ENCODE assay signal across 23 mouse cellular contexts in genomic region chr14:29438666-29439065, GRCm38 (mm10).
DNase-seq lines count a peak whose midpoint lies in the region; ATAC-seq and TF ChIP-seq lines count a peak whose summit lies in the region.
"Had no signal": no experiment of that assay in that cellular context is flagged by ENCODE, and none has a peak within 500 bp of the region (broad histone marks: within the 10 kb centered on the region; RNA-seq: fewer than 3 reads in every experiment).

No protein-coding gene starts in this region.

- H3K27me3 ChIP-seq in heart, embryonic 12.5 days (replicated peaks), result 0 out of 2 replicates have a peak, but pooled peaks cover 3% of the 10 kb centered on the region
- H3K27me3 ChIP-seq in lung, postnatal 0 days (replicated peaks; ENCODE audit: insufficient read depth, low read length), result no peaks in the 10 kb centered on the region
- no peaks in the 10 kb centered on the region; the same call in 1 of the 2 replicates for H3K27me3 ChIP-seq in embryonic facial prominence, embryonic 10.5 days (replicated peaks; ENCODE audit: low read depth, poor library complexity, severe bottlenecking)
- H3K27me3 ChIP-seq: liver, embryonic 12.5 days had no signal

- TF ChIP-seq EP300 in lung, postnatal 0 days (IDR thresholded peaks at IDR 0.05), result no peak

- H3K4me1 ChIP-seq in heart, embryonic 12.5 days (replicated peaks), result peaks cover 10% of the 10 kb centered on the region
- H3K4me1 ChIP-seq in lung, postnatal 0 days (ENCODE audit: insufficient read depth, low read depth, low read length), result no peaks in the 10 kb centered on the region
- peaks cover 25% of the 10 kb centered on the region for H3K4me1 ChIP-seq in embryonic facial prominence, embryonic 10.5 days
- H3K4me1 ChIP-seq: liver, embryonic 12.5 days had no signal

- WGBS in heart, embryonic 12.5 days, result 43% methylated on average over 7 of the region's 7 CpGs
- 34% methylated on average over 7 of the region's 7 CpGs for WGBS in lung, postnatal 0 days
- 65% methylated on average over 7 of the region's 7 CpGs for WGBS in embryonic facial prominence, embryonic 10.5 days

- no peak overlapping the region for H3K4me3 ChIP-seq in heart, embryonic 12.5 days
- H3K4me3 ChIP-seq in lung, postnatal 0 days (ENCODE audit: low read depth, low read length), result no peak overlapping the region
- no peak overlapping the region for H3K4me3 ChIP-seq in embryonic facial prominence, embryonic 10.5 days
- H3K4me3 ChIP-seq: forebrain, embryonic 10.5 days; limb, embryonic 13.5 days; liver, embryonic 12.5 days; midbrain, embryonic 12.5 days had no signal

- H3K36me3 ChIP-seq in heart, embryonic 12.5 days, result no peaks in the 10 kb centered on the region
- H3K36me3 ChIP-seq in lung, postnatal 0 days (ENCODE audit: insufficient read depth, low read length), result no peaks in the 10 kb centered on the region
- H3K36me3 ChIP-seq in embryonic facial prominence, embryonic 10.5 days (replicated peaks), result no peaks in the 10 kb centered on the region
- H3K36me3 ChIP-seq: forebrain, embryonic 10.5 days; limb, embryonic 13.5 days; liver, embryonic 12.5 days; midbrain, embryonic 12.5 days had no signal

- ATAC-seq in heart, embryonic 12.5 days (ENCODE audit: insufficient number of reproducible peaks, low FRiP score), result peak; percentile 42; the same call in 1 of the 2 replicates
- ATAC-seq in lung, postnatal 0 days, result no peak
- ATAC-seq: forebrain, embryonic 16.5 days; intestine, embryonic 16.5 days; liver, embryonic 12.5 days; Patski had no signal

- DNase-seq in heart, postnatal 10 days, result no peak
- DNase-seq in kidney, postnatal 14 days, result peak; percentile 47
- DNase-seq in kidney, adult 18-20 months, result no peak
- DNase-seq in lung, postnatal 0 days (ENCODE audit: low spot score), result peak; percentile 8
- no peak for DNase-seq in lung, postnatal 25 days (ENCODE audit: low spot score)
- no peak for DNase-seq in embryonic facial prominence, embryonic 10.5 days (ENCODE audit: low spot score)
- DNase-seq: adrenal gland, postnatal 36 days; cerebellum, adult 9-10 months; gastrocnemius, postnatal 10 days; layer of hippocampus, postnatal 36 days; lung, adult 18-20 months; thymus, adult 2 months; thymus, postnatal 4 days had no signal

- no peak for TF ChIP-seq CTCF in lung, postnatal 0 days (IDR thresholded peaks at IDR 0.05)

- intact Hi-C loops in heart, postnatal 10 days (cut with DNase I), result loop anchor here (5.0 kb wide), 1 partner anchor 1631 kb away; no protein-coding TSS in a partner anchor

- no peaks in the 10 kb centered on the region for H3K9me3 ChIP-seq in heart, embryonic 12.5 days (replicated peaks)
- H3K9me3 ChIP-seq in lung, postnatal 0 days (ENCODE audit: low read length), result no peaks in the 10 kb centered on the region
- H3K9me3 ChIP-seq in embryonic facial prominence, embryonic 10.5 days, result no peaks in the 10 kb centered on the region
- H3K9me3 ChIP-seq: forebrain, embryonic 10.5 days; limb, embryonic 13.5 days; liver, embryonic 12.5 days; midbrain, embryonic 12.5 days had no signal

- H3K27ac ChIP-seq in heart, embryonic 12.5 days (ENCODE audit: poor library complexity, severe bottlenecking), result no peak overlapping the region
- no peak overlapping the region for H3K27ac ChIP-seq in lung, postnatal 0 days (ENCODE audit: low read length)
- H3K27ac ChIP-seq in embryonic facial prominence, embryonic 10.5 days (replicated peaks), result 0 out of 2 replicates have a peak overlapping the region, but pooled peaks have one; percentile 59
- H3K27ac ChIP-seq: hindbrain, postnatal 0 days; limb, embryonic 13.5 days; liver, embryonic 12.5 days; midbrain, embryonic 12.5 days; stomach, postnatal 0 days had no signal

- no peak overlapping the region for H3K4me2 ChIP-seq in heart, embryonic 12.5 days
- no peak overlapping the region for H3K4me2 ChIP-seq in lung, postnatal 0 days (replicated peaks; ENCODE audit: low read depth, low read length)
- H3K4me2 ChIP-seq: limb, embryonic 13.5 days; liver, embryonic 12.5 days; midbrain, embryonic 12.5 days had no signal

- H3K9ac ChIP-seq in heart, embryonic 12.5 days, result no peak overlapping the region
- H3K9ac ChIP-seq in lung, postnatal 0 days (replicated peaks; ENCODE audit: low read depth), result no peak overlapping the region
- H3K9ac ChIP-seq: limb, embryonic 13.5 days; liver, embryonic 12.5 days; midbrain, embryonic 12.5 days had no signal

Comparison
In these comparisons a context has a peak if more than half of its experiments do, and no peak if none do; other contexts are left out.
1. DNase-seq: peak in kidney, postnatal 14 days (single experiment) and lung, postnatal 0 days (single experiment); none in heart, postnatal 10 days (0 of 2), kidney, adult 18-20 months (single experiment), lung, postnatal 25 days (single experiment) and embryonic facial prominence, embryonic 10.5 days (single experiment).